Mouse (Mus musculus) retina, postnatal 1 day (tissue): ENCODE measurements around the gene Ndufaf8.

ENCODE experiments used
- DNase-seq: peaks from one replicate; pipeline ENCODE4 v3.0.0-alpha.2; 2012

Ndufaf8 gene

DNA sequence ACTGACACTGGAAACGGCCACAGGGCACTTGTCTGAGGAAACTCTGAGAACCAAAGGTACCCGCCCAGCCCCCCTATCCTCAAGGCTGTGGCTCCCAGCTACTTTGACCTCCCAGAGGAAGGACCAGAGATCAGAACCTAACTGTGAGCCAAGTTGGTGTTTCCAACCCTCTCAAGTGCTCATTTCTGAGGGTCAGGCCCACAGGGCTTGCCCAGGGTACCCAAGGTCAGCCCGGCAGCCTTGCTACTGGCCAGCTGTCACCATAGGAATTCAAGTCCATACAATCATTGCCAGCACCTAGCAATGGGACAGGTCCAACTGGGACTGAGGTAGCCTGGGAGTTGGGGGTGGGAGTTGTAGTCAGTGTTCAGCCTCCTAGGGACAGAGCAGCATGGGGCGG lies 8.1 kb upstream of the Ndufaf8 start:
- no peak for DNase-seq

GRCm38 (mm10) chr11:120092817-120093591 lies 5.7 kb upstream of the Ndufaf8 start:
- no peak for DNase-seq

DNA sequence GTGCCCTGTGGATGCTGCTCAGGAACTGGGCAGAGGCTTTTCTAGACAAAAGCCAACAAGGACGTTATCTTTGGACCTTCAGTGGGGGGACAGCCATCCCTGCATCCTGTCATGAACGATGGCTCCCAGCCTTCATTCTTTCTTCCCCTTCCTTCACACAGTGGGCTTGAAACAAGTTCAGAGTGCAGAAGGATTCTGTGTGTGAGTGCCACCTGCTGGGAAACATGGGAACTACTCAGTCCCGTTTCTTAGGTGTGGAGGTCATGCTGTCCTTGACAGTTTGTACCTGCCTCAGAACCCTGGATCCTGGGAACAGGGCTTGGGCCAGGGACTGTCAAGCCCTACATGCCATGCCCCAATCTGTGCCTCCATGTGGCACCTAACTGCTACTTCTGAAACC lies 2.3 kb downstream of the Ndufaf8 start:
- DNase-seq = peak; percentile 82

DNA sequence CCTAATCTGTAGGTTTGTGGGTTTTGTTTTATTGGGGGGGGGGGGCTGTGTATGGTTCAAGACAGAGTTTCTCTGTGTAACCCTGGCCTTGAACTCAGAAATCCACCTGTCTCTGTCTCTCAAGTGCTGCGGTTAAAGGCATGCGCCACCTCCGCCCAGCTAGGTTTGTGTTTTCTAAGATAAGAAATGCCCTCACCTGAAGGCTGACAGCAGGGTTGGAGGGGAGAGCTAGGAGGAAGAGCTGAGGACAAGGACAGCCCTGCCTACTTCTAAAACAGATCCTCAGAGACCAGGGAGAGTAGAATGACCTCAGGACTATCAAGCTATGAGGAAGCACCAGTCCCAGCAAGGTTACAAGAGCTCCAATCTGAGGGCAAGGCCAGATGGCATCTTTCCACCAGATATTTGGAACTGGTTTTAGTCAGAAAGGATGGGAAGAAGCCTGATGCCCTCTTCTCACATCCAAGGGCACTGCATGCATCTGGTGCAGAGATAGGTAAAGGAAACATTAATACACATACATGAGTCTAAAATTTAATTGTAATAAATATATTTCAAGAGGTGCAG lies 4.8 kb downstream of the Ndufaf8 start:
- DNase-seq = no peak

DNA sequence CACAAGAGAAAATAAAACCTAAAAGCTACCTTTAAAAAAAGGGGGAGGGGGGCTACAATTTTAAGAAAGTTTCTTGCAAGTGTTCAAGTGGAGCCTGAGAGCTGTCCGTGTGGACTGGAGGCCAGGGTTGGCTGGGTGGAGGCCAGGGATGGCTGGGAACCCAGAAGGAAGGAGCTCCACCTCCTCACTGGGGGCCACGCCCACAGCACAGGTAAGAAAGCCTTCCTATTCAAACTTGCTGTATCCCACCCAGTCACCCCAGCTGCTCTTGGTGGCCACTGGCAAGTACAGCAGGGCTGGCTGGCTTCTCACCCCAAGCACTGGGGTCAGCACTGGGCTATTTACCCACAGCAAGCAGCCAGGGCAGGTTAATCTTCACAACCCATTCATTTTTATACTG lies 8.3 kb downstream of the Ndufaf8 start:
- no peak for DNase-seq

DNA sequence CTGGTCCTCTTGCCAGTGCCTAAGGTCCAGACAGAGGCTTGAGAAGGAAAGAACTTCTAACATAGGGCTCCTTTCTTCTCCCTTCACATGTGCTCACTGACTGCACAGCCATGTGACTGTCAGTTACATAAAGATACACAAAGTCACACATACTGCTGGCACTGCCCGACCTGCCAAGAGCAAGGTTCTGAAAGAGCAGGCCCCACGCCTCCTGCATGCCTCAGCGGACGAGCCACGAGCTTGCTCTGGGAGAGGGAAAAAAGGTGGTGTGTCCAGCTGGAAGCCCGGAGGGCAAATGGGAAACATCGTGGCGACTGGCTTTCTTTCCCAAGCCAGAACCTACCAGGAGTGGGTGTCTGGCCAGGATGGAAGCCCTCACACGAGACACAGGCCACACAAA lies 9.1 kb downstream of the Ndufaf8 start:
- DNase-seq = no peak

- DNase-seq = no peak
Observed at GRCm38 (mm10) chr11:120109558-120110210, 11.0 kb downstream of the Ndufaf8 start.

- peak; percentile 32 for DNase-seq
Observed at GRCm38 (mm10) chr11:120110554-120110953, 11.8 kb downstream of the Ndufaf8 start.

GRCm38 (mm10) chr11:120111033-120111432 lies 12.3 kb downstream of the Ndufaf8 start:
- DNase-seq = peak; percentile 81

GRCm38 (mm10) chr11:120112136-120112535 lies 13.4 kb downstream of the Ndufaf8 start:
- DNase-seq = no peak

GRCm38 (mm10) chr11:120114488-120115215 lies 15.9 kb downstream of the Ndufaf8 start:
- DNase-seq = no peak

DNA sequence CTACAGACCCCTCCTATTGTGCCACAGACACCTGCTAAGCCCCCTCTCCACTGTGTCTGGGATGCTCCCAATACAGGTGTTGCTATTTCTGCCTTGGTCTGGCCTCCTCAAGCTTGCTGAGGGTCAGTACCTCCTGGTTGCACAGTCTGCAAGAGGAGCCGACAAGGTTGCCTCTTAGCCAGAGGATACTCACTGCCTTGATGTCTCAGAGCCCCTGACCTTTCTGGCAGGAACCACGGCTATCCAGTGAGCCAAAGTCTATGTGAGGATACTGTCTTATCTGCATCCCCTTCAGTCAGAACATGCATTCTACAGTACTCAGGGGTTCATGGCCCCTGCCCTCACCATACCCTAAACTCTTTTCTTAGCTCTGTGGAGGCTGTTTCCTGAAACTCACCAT lies 18.9 kb downstream of the Ndufaf8 start:
- no peak for DNase-seq

DNA sequence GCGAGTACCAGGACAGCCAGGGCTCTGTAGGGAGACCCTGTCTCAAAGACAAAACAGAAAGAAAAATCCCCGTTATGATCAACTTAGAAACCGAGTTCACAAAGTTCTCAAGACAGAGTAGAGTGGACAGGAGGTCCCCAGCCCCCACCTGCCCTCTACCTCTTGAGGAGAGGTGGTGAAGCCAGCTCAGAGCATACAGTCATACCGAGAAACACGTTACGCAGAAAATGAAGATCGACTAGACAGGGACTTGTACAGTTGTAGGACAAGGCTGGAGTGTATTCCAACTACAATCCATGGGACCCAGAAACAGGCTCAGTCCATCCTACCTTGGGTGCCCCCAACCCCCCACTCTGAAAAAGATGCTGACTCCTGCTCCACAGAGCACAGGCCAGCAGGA lies 20.4 kb downstream of the Ndufaf8 start:
- DNase-seq = no peak

GRCm38 (mm10) chr11:120119936-120120541 lies 21.3 kb downstream of the Ndufaf8 start:
- no peak for DNase-seq

GRCm38 (mm10) chr11:120120642-120121420 lies 22.1 kb downstream of the Ndufaf8 start:
- peak; percentile 76 for DNase-seq

DNA sequence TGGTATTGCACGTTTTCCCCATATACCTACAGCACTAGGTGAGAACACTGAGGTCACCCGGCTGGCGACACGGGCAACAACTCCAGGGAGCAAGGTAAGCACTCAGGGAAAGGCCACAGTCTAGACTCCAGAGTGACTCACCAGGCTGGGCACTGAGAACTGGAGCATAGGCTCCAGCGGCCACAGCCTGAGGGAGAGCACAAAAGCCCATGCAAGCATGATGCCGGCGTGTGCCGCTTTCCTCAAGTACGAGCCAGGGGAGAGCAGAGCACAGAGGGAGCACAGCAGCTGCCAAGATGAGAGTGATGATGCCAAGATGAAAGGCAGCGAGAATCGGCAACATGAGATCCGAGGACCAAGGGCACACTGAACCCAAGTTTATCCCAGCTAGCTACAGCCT lies 23.4 kb downstream of the Ndufaf8 start:
- peak; percentile 29 for DNase-seq

- no peak for DNase-seq
Observed at GRCm38 (mm10) chr11:120126845-120127244, 28.1 kb downstream of the Ndufaf8 start.

DNA sequence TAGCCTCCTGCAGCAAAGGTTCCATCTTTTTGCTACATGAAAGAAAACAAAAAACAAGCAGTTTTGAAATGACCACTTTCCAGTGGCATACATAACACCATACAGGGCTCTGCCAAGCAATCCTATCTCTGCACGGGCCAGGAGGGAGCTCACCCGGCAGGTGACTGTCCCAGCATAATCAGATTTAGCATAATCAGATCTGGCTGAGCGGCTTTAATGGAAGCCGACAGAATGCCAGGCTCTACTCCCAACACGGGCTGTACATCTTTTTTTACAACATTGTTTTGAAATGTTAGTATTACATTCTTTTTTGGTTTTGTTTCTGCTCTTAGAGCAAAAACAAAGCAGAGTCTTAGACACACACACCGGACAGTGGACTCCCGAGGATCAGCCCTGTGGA lies 30.6 kb downstream of the Ndufaf8 start:
- peak; percentile 48 for DNase-seq

DNA sequence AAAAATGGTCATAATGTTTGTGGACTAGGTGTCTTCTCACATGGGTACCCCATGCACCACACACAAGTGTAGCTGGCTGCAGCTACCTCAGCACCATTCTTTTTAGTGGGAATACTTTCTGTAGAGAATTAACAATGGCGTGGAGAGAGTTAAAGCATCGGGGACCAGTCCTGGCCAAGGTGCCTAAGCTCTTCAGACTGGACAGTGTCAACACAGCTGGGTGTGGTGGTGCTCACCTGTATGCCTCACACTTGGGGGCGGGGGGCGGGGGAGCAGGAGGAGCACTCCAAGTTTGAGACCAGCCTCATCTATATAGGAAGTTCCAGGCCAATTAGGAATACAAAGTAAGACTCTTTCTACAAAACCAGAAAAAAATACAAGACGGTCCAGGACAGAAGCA lies 35.4 kb downstream of the Ndufaf8 start:
- DNase-seq = no peak

DNA sequence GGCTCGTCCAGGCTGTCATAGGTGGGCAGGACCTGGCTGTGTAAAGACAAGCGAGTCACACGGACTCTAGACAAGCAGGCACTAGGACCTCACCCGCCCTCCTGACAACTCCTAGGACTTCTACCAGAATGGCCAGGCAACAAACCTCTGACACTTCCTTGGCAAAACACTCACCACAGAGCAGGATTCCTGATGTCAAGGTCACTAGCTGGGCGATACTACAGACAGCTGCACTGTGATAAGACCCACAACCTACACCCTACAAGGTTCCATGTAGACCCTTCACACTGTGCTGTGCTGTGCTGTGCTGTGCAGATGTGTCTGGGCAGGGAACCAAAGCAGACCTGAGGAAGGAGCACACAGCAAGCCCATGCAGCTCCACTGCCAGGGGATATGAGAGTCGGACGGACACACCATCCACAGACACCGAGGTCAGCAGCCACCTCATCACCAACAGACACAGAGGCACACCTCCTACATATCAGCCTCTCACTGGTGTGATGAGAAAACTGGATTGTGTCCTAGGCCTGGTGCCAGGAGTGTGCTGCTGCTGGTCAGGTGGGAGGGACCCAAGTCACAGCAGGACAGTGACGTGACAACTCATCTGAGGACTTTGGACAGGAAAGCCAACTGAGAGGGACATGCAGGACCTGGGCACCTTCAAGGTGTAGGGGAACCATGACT lies 36.3 kb downstream of the Ndufaf8 start:
- no peak for DNase-seq

GRCm38 (mm10) chr11:120136195-120136594 lies 37.5 kb downstream of the Ndufaf8 start:
- DNase-seq = no peak
